Mouse (Mus musculus) ES-CJ7 (cell line): Measurements from ENCODE around the gene Eml2.
A peak's percentile ranks its signal among the peaks of the same experiment; 100 is the strongest.

Experiments used
- DNase-seq: peaks from one replicate; pipeline ENCODE4 v3.0.0; 2011; ENCODE audit warnings: low read depth, low spot score

The Eml2 gene

GRCm38 (mm10) chr7:19229404-19229803 is 53.2 kb downstream of the Eml2 start:
- no peak for DNase-seq

- DNase-seq, result no peak
Measured at GRCm38 (mm10) chr7:19230041-19230580, 53.9 kb downstream of the Eml2 start.

GRCm38 (mm10) chr7:19230899-19231298 is 54.7 kb downstream of the Eml2 start:
- no peak for DNase-seq

GRCm38 (mm10) chr7:19231849-19232248 is 55.6 kb downstream of the Eml2 start:
- DNase-seq, result no peak

GRCm38 (mm10) chr7:19234652-19235051 is 58.4 kb downstream of the Eml2 start:
- DNase-seq, result no peak

GRCm38 (mm10) chr7:19235092-19235671 is 59.0 kb downstream of the Eml2 start:
- no peak for DNase-seq

- DNase-seq, result no peak
Measured at GRCm38 (mm10) chr7:19236411-19236810, 60.2 kb downstream of the Eml2 start.

GRCm38 (mm10) chr7:19238344-19238743 is 62.1 kb downstream of the Eml2 start:
- no peak for DNase-seq

GRCm38 (mm10) chr7:19239423-19239822 is 63.2 kb downstream of the Eml2 start:
- DNase-seq, result peak; percentile 88

- DNase-seq, result no peak
Measured at GRCm38 (mm10) chr7:19239986-19240385, 63.8 kb downstream of the Eml2 start.

- no peak for DNase-seq
Measured at GRCm38 (mm10) chr7:19240905-19241463, 64.8 kb downstream of the Eml2 start.

- no peak for DNase-seq
Measured at GRCm38 (mm10) chr7:19242005-19242404, 65.8 kb downstream of the Eml2 start.

- DNase-seq, result no peak
Measured at GRCm38 (mm10) chr7:19243858-19244257, 67.6 kb downstream of the Eml2 start.

GRCm38 (mm10) chr7:19245083-19245482 is 68.9 kb downstream of the Eml2 start:
- DNase-seq, result no peak

- no peak for DNase-seq
Measured at GRCm38 (mm10) chr7:19246855-19247254, 70.6 kb downstream of the Eml2 start.

GRCm38 (mm10) chr7:19247511-19247910 is 71.3 kb downstream of the Eml2 start:
- no peak for DNase-seq

GRCm38 (mm10) chr7:19252078-19252477 is 75.9 kb downstream of the Eml2 start:
- DNase-seq, result no peak

- DNase-seq, result no peak
Measured at GRCm38 (mm10) chr7:19253437-19253836, 77.2 kb downstream of the Eml2 start.

GRCm38 (mm10) chr7:19255395-19255794 is 79.2 kb downstream of the Eml2 start:
- no peak for DNase-seq
